Mouse (Mus musculus) E14TG2a.4 (cell line): Measurements from ENCODE around the gene Sema3e.

Experiments
- CTCF ChIP-seq: conservative IDR thresholded peaks from 2 replicates; pipeline ENCODE4 v1.5.1; 2014; ENCODE audit warnings: low read length
- NANOG ChIP-seq: IDR thresholded peaks from 2 replicates; pipeline ENCODE4 v1.6.1; 2014; ENCODE audit warnings: borderline replicate concordance, low read length, mixed read lengths
- POU5F1 ChIP-seq: IDR thresholded peaks from 2 replicates; pipeline ENCODE4 v1.6.1; 2014; ENCODE audit warnings: low read length, borderline replicate concordance

- TF ChIP-seq CTCF: no peak
- no peak for TF ChIP-seq POU5F1
- TF ChIP-seq NANOG: no peak
Observed at GRCm38 (mm10) chr5:14043116-14043515, 18.0 kb downstream of the Sema3e start.
